Mouse (Mus musculus) lung, adult 2 months (tissue): Measurements from ENCODE around the gene Tnfaip8l2. TPM values are rescaled to one million over a fixed set of nuclear protein-coding genes. Genes with fewer than 3 reads are reported as not detected.
A peak's percentile ranks its signal among the peaks of the same experiment; 100 is the strongest.
"Not testable (repeated sequence)": the region's sequence is repeated elsewhere in the genome, so short reads cannot be mapped to it uniquely, and the experiment has no call there.

Source experiments
- DNase-seq: peaks from one replicate; pipeline ENCODE4 v3.0.0; 2022
- H3K4me1 ChIP-seq: fragments of 200-500 bp; 2 replicates; pipeline ENCODE4 v1.6.1; 2011; ENCODE audit warnings: low read length; ENCODE audit not compliant: control insufficient read depth, insufficient read depth
- H3K4me3 ChIP-seq: fragments of 200-500 bp; replicated peaks from 2 replicates; pipeline ENCODE3; 2011; ENCODE audit warnings: low read depth, mild to moderate bottlenecking, control low read depth, low read length; ENCODE audit errors: extremely low read depth
- CTCF ChIP-seq: fragments of 200-500 bp; IDR thresholded peaks from 2 replicates; pipeline ENCODE4 v1.5.1; 2011; ENCODE audit warnings: mild to moderate bottlenecking, low read length, control low read depth; ENCODE audit not compliant: insufficient read depth
- POLR2A ChIP-seq: fragments of 200-500 bp; IDR thresholded peaks from 2 replicates; pipeline ENCODE4 v1.6.1; 2011; ENCODE audit warnings: low read depth, mild to moderate bottlenecking, control low read depth, low read length, borderline replicate concordance; ENCODE audit errors: extremely low read depth
- WGBS: fragments of 180-500 bp; shearing (Covaris S2); methylation state at CpG from one replicate; pipeline ENCODE4 v1.1.7; 2018; 5-methylcytosine and 5-hydroxymethylcytosine counted together
- polyA plus RNA-seq: library from polyadenylated mRNA; depleted of rRNA; stranded (reverse); fragments of >200 nt; gene quantifications from 2 replicates; pipeline ENCODE4 v1.2.3, GENCODE M21; 2012

Gene Tnfaip8l2
- polyA plus RNA-seq, 1 experiment, result 26.4 TPM

- no peak for TF ChIP-seq POLR2A
- peak; percentile 54 for DNase-seq
- 5% methylated on average over 5 of the region's 5 CpGs for WGBS
- peaks cover 5% of the 10 kb centered on the region for H3K4me1 ChIP-seq
- no peak overlapping the region for H3K4me3 ChIP-seq
Measured at GRCm38 (mm10) chr3:95124972-95125371, 17.2 kb downstream of the Tnfaip8l2 start.

GRCm38 (mm10) chr3:95124246-95124645, 17.9 kb downstream of the Tnfaip8l2 start, which contains the start of gene Tmod4:
Gene Tmod4 (plus strand): TSS chr3:95124476.
- H3K4me1 ChIP-seq, result peaks cover 5% of the 10 kb centered on the region
- 52% methylated on average over 6 of the region's 6 CpGs for WGBS
- DNase-seq, result no peak
- TF ChIP-seq CTCF (peak; percentile 61), POLR2A (no peak)
- no peak within 1 kb of the TSS for H3K4me3 ChIP-seq

DNA sequence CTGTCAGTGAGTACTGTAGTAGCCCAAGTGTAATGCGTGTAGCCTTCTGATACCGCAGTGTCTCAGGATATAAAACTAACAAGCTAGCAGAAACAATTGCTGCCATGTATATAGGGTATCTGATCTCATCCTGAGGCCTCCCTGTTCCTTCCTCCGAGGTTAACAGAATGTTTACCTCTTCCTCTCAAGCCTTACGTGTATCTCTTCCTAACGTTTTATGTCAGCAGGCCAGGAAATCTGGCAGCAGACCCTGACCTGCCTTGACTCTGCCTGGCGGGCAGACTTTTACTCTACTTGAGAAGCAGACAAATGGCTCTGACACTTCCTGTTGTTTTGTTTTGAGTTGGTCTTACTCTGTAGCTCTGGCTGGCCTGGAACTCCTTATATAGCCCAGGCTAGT, 20.6 kb downstream of the Tnfaip8l2 start:
- Histone ChIP-seq H3K4me3 (no peak overlapping the region), H3K4me1 (peaks cover 5% of the 10 kb centered on the region)
- TF ChIP-seq CTCF (no peak), POLR2A (no peak)
- 43% methylated on average over 6 of the region's 6 CpGs for WGBS
- DNase-seq, result no peak

DNA sequence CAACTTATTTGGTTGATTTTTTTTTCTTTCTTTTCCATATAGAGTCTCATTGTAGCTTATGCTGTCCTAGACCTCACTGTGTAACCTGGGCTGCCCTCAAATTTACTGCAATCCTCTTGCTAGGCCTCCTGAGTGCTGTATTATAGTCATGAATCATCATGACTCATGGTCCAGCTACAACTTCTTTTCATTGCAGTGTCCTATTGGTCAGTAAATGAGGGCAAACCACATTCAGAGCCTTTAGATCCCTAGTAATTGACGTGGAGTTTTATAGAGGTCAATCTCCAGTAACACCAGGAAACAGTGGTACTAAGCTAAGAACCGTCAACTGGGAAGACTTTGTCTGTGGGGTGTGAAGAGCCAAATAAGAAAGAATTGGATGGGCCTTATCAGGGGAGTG, 24.4 kb downstream of the Tnfaip8l2 start:
- TF ChIP-seq CTCF (no peak), POLR2A (no peak)
- Histone ChIP-seq H3K4me3 (no peak overlapping the region), H3K4me1 (peaks cover 2% of the 10 kb centered on the region; the same call in 1 of the 2 replicates)
- DNase-seq, result no peak
- 83% methylated on average over 2 of the region's 2 CpGs for WGBS

- WGBS, result 88% methylated on average over 1 of the region's 1 CpGs
- Histone ChIP-seq H3K4me1 (no peaks in the 10 kb centered on the region), H3K4me3 (no peak overlapping the region)
- TF ChIP-seq POLR2A (no peak), CTCF (no peak)
- no peak for DNase-seq
Measured at GRCm38 (mm10) chr3:95112760-95113159, 29.4 kb downstream of the Tnfaip8l2 start.

GRCm38 (mm10) chr3:95110911-95111726, 31.0 kb downstream of the Tnfaip8l2 start, which contains the start of gene Vps72:
Gene Vps72 (plus strand): TSS chr3:95111022.
- peak; percentile 91 for DNase-seq
- H3K4me3 ChIP-seq, result peak within 1 kb of the TSS; percentile 100
- TF ChIP-seq CTCF (no peak), POLR2A (peak; percentile 76; the same call in 1 of the 2 replicates)
- under 1% methylated on average over 54 of the region's 54 CpGs for WGBS
- no peaks in the 10 kb centered on the region for H3K4me1 ChIP-seq

DNA sequence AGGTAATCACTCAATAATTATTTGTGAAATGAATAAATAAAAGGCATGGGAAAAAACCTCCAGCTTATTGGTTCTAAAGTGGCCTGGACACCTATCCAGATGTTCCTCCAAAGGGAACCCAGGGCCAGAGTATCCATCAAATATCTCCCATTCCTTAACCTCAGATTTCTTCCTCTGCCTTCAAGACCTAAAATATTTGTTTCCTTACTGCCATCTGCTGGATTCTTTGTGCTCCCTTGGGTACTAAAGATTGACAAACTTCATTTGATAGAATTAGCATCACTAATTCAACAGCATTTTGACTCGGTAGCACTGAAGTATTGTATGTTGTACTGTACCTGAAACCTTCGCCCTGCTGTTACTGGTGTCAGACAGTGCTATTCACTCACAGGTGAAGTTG, 34.3 kb downstream of the Tnfaip8l2 start:
- TF ChIP-seq POLR2A (no peak), CTCF (0 out of 2 replicates have a peak, but pooled peaks have one; percentile 3)
- no peak for DNase-seq
- 52% methylated on average over 2 of the region's 2 CpGs for WGBS
- H3K4me3 ChIP-seq, result no peak overlapping the region
- peaks cover 4% of the 10 kb centered on the region; the same call in 1 of the 2 replicates for H3K4me1 ChIP-seq

DNA sequence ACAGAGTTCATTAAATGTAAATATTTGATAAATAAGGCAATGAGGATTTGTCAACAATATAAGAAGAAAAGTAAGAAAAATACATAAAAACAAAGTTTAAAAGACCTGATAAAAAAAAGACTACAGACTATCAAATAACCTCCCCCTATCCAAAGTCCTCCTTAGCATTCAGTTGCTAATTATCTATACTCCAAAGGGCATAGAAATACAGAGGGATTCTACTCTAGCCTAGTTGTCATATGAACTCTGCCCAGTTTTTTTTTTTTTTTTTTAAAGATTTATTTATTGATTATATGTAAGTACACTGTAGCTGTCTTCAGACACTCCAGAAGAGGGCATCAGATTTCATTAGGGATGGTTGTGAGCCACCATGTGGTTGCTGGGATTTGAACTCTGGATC, 34.9 kb downstream of the Tnfaip8l2 start:
- H3K4me3 ChIP-seq, DNase-seq, H3K4me1 ChIP-seq: not testable (repeated sequence)

DNA sequence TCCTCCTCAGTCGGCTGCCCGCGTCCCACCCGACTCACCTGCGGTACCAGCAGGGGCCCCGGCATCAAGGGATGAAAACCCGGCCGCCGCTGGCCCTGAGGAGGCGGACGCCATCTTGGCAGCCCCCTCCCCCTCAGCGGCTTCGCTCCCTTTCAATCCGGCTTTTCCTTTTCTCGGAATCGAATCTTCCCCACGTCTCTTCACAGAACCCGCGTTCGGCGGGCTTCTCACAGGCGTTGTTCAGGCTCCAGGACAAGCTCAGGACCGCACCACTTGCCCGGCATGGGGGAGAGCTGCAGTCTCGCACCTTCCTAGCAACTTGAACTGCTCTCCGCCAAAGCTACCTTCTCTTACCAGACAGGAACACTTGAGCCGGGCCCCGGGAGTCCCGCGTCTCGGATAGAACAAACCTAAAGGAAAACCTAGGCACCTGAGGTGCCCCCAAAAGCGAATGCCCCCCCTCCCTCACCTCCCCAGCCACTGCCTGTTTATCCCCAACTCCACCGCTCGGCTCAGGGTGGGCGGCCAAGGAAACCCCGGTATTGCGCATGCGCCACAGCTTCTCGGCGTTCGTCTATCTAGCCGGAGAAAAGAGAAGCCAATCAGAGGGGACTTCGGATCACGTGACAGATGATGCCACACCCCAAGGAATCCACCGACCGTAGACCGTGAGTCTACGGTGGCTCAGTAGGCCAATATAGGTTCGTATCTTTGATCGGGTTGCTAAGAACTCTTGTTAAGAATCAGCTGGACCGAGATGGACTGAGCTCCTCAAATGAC, 35.6 kb downstream of the Tnfaip8l2 start, which contains the start of gene Pip5k1a:
TSS of gene Pip5k1a (minus strand) at position 593 of the 780 bp plus-strand sequence.
- H3K4me3 ChIP-seq, result peak within 1 kb of the TSS; percentile 87
- TF ChIP-seq POLR2A (peak; percentile 70; the same call in 1 of the 2 replicates), CTCF (no peak)
- DNase-seq, result peak; percentile 89
- under 1% methylated on average over 51 of the region's 51 CpGs for WGBS
- peaks cover 4% of the 10 kb centered on the region; the same call in 1 of the 2 replicates for H3K4me1 ChIP-seq
